Mouse (Mus musculus) limb, embryonic 10.5 days (tissue): ENCODE results near the gene Foxi3. TPM values are rescaled to one million over a fixed set of nuclear protein-coding genes. Genes with fewer than 3 reads are reported as not detected.
A peak's percentile ranks its signal among the peaks of the same experiment; 100 is the strongest.

Experiments used
- DNase-seq: peaks from one replicate; pipeline ENCODE4 v3.0.0-alpha.2; 2017; ENCODE audit warnings: low spot score
- H3K27ac ChIP-seq: fragments of 300-500 bp; sonication (generic); 2 replicates; pipeline ENCODE4 v1.5.1; 2016; ENCODE audit warnings: mild to moderate bottlenecking
- H3K27me3 ChIP-seq: fragments of 300-500 bp; sonication (generic); 2 replicates; pipeline ENCODE4 v1.6.1; 2016; ENCODE audit warnings: low read depth, mild to moderate bottlenecking; ENCODE audit not compliant: poor library complexity, severe bottlenecking
- H3K36me3 ChIP-seq: fragments of 300-500 bp; sonication (generic); 2 replicates; pipeline ENCODE4 v1.6.1; 2016; ENCODE audit warnings: mild to moderate bottlenecking, moderate library complexity
- H3K4me1 ChIP-seq: fragments of 300-500 bp; sonication (generic); 2 replicates; pipeline ENCODE4 v1.6.1; 2016
- H3K4me3 ChIP-seq: fragments of 300-500 bp; sonication (generic); 2 replicates; pipeline ENCODE4 v1.5.1; 2016; ENCODE audit warnings: mild to moderate bottlenecking, moderate library complexity
- H3K9me3 ChIP-seq: fragments of 300-500 bp; sonication (generic); replicated peaks from 2 replicates; pipeline ENCODE4 v1.6.1; 2016; ENCODE audit warnings: mild to moderate bottlenecking
- WGBS: fragments of 180-500 bp; shearing (Covaris S2); methylation state at CpG from one replicate; pipeline ENCODE4 v1.1.7; 2016; 5-methylcytosine and 5-hydroxymethylcytosine counted together
- polyA plus RNA-seq: library from polyadenylated mRNA; unstranded; fragments of >200 nt; fragmentation: Nextera tagmentation; extraction: Ambion mirVana; gene quantifications from 2 replicates; pipeline ENCODE4 v1.2.1, GENCODE M21; 2016

The Foxi3 gene
- polyA plus RNA-seq, 1 experiment from 2014 or later = not detected

DNA sequence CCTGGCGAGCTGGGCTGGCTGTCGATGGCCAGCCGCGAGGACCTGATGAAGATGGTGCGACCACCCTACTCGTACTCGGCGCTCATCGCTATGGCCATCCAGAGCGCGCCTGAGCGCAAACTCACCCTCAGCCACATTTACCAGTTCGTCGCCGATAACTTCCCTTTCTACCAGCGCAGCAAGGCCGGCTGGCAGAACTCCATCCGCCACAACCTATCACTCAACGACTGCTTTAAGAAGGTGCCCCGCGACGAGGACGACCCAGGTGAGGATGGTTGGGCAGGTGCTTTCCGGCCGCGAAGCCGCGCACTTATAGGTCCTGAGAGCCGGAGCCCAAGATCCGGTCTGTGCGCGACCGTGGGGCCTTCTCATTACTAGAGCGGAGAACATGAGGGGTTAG, 605 bp downstream of the Foxi3 start:
- peak; percentile 55 for DNase-seq
- under 1% methylated on average over 34 of the region's 34 CpGs for WGBS
- Histone ChIP-seq H3K27me3 (peaks cover 94% of the 10 kb centered on the region), H3K4me3 (peak overlapping the region; percentile 61), H3K4me1 (peaks cover 13% of the 10 kb centered on the region), H3K27ac (no peak overlapping the region), H3K9me3 (no peaks in the 10 kb centered on the region), H3K36me3 (no peaks in the 10 kb centered on the region)

DNA sequence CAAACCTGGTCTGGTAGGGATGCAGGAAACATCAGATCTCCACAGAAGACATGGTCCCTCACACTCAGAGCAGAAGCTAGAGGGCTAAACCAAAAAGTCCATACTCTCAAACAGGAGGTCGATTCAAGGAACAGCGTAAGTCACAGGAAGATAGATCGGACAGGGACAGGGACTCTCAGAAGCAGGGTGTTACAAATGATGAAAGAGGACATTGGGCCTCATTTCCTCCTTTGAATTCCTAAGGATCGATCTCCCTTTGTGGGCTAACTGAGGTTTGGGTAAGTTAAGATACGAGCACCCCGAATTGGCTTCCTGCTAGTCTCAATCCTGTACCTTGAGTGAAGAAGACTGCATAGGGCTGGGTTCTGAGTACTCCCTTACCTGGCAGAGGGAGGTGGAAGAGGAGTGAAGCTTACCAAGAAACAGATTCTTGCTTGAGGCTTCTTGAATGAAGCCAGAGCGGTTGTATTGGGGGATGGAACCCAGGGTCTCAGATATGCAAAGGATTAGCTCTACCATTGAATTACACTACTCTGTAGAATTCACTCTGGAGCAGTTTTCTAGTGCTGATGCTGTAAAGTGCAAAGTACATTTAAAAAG, 1.1 kb downstream of the Foxi3 start:
- no peak for DNase-seq
- H3K36me3 ChIP-seq = no peaks in the 10 kb centered on the region
- H3K27me3 ChIP-seq = peaks cover 92% of the 10 kb centered on the region
- no peaks in the 10 kb centered on the region for H3K9me3 ChIP-seq
- H3K27ac ChIP-seq = no peak overlapping the region
- H3K4me1 ChIP-seq = peaks cover 13% of the 10 kb centered on the region
- H3K4me3 ChIP-seq = peak overlapping the region; percentile 61
- 12% methylated on average over 7 of the region's 7 CpGs for WGBS

GRCm38 (mm10) chr6:70964116-70964830, 7.9 kb downstream of the Foxi3 start:
- no peak overlapping the region for H3K27ac ChIP-seq
- peaks cover 14% of the 10 kb centered on the region for H3K4me1 ChIP-seq
- no peaks in the 10 kb centered on the region for H3K36me3 ChIP-seq
- DNase-seq = no peak
- H3K4me3 ChIP-seq = no peak overlapping the region
- 21% methylated on average over 6 of the region's 6 CpGs for WGBS
- H3K27me3 ChIP-seq = peaks cover 79% of the 10 kb centered on the region
- H3K9me3 ChIP-seq = no peaks in the 10 kb centered on the region

DNA sequence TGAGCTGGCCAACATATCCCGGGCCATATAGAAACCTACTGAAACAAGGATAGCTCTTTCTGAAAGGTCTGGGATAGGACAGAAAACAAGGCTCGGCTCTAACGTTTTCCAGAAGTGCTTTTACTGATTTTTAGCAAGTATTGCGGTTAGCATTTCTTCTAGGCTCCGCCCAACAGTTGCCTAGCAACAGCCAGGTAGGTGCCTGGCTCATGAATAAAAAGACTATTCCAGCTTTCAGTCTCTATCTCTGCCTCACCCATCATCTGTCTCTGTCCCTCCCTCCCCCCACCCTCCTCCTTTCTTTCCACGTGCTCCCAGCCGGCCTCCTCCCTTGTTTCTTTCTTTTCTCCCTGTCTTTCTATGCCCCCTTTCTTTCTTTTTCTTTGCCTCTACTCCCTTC, 9.4 kb downstream of the Foxi3 start:
- no peak overlapping the region for H3K4me3 ChIP-seq
- no peak overlapping the region for H3K27ac ChIP-seq
- 26% methylated on average over 7 of the region's 7 CpGs for WGBS
- DNase-seq = no peak
- no peaks in the 10 kb centered on the region for H3K9me3 ChIP-seq
- no peaks in the 10 kb centered on the region for H3K36me3 ChIP-seq
- peaks cover 68% of the 10 kb centered on the region for H3K27me3 ChIP-seq
- H3K4me1 ChIP-seq = peaks cover 14% of the 10 kb centered on the region

DNA sequence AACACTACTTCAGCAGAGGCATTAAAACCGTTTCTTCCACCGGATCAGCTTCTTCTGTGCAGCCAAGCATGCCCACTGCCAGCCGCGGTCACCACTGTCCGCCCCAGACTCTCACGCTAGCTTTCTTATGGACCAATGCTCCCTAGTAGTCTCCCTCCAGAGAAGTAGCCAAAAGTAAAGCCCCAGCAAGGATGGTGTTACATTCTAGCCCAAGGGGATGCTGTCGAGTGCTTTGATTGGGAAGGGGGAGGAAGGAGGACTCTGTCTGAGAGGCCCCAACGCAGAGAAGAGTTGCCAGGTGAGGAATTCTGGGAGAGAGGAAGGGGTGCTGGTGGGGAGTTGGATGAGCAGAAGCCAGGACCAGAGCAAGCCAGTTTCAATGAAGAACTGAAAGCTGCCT, 11.1 kb downstream of the Foxi3 start:
- peak overlapping the region; percentile 58 for H3K27ac ChIP-seq
- peak overlapping the region; percentile 42 for H3K4me3 ChIP-seq
- no peaks in the 10 kb centered on the region for H3K9me3 ChIP-seq
- no peaks in the 10 kb centered on the region for H3K36me3 ChIP-seq
- no peak for DNase-seq
- peaks cover 59% of the 10 kb centered on the region for H3K27me3 ChIP-seq
- WGBS = 1% methylated on average over 8 of the region's 8 CpGs
- H3K4me1 ChIP-seq = peaks cover 14% of the 10 kb centered on the region

GRCm38 (mm10) chr6:70968291-70968690, 12.0 kb downstream of the Foxi3 start:
- H3K27me3 ChIP-seq = peaks cover 50% of the 10 kb centered on the region

GRCm38 (mm10) chr6:70973066-70973465, 16.7 kb downstream of the Foxi3 start:
- no peak overlapping the region for H3K4me3 ChIP-seq
- DNase-seq = no peak

More at GRCm38 (mm10) chr6:70968291-70968690, 12.0 kb downstream of the Foxi3 start:
- H3K36me3 ChIP-seq = no peaks in the 10 kb centered on the region
- no peak overlapping the region for H3K27ac ChIP-seq
- 76% methylated on average over 4 of the region's 4 CpGs for WGBS
- H3K4me1 ChIP-seq = peaks cover 14% of the 10 kb centered on the region
- no peak overlapping the region for H3K4me3 ChIP-seq
- H3K9me3 ChIP-seq = no peaks in the 10 kb centered on the region
- no peak for DNase-seq

GRCm38 (mm10) chr6:70981036-70981435, 24.7 kb downstream of the Foxi3 start:
- no peaks in the 10 kb centered on the region for H3K9me3 ChIP-seq
- no peak for DNase-seq
- H3K4me3 ChIP-seq = no peak overlapping the region
- H3K4me1 ChIP-seq = no peaks in the 10 kb centered on the region
- no peak overlapping the region for H3K27ac ChIP-seq
- no peaks in the 10 kb centered on the region for H3K36me3 ChIP-seq
- H3K27me3 ChIP-seq = no peaks in the 10 kb centered on the region
- 80% methylated on average over 8 of the region's 8 CpGs for WGBS

More at GRCm38 (mm10) chr6:70973066-70973465, 16.7 kb downstream of the Foxi3 start:
- no peak overlapping the region for H3K27ac ChIP-seq
- H3K9me3 ChIP-seq = no peaks in the 10 kb centered on the region
- no peaks in the 10 kb centered on the region for H3K36me3 ChIP-seq
- WGBS = 78% methylated on average over 3 of the region's 3 CpGs
- peaks cover 2% of the 10 kb centered on the region; the same call in 1 of the 2 replicates for H3K4me1 ChIP-seq
- 0 out of 2 replicates have a peak, but pooled peaks cover 4% of the 10 kb centered on the region for H3K27me3 ChIP-seq

DNA sequence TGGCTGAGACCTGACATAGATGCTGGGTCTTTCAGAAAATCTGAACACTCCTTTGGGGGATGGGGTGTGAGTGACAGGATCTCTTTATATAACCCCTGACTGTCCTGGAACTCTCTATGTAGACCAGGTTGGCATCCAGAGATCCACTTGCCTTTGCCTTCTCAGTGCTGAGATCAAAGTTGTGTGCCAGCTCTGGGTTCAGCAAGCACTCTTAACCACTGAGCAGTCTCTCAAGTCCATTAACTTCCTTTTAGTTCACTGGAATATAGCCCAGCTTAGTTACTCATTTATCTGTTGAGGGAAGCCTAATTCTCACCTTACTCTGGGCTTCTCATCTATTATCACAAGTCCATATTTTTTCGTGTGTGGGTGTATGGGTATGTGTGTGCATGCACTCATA, 26.1 kb downstream of the Foxi3 start:
- H3K27me3 ChIP-seq = no peaks in the 10 kb centered on the region
- DNase-seq = no peak
- H3K27ac ChIP-seq = no peak overlapping the region
- H3K9me3 ChIP-seq = no peaks in the 10 kb centered on the region
- H3K36me3 ChIP-seq = no peaks in the 10 kb centered on the region
- no peak overlapping the region for H3K4me3 ChIP-seq
- 80% methylated on average over 1 of the region's 1 CpGs for WGBS
- no peaks in the 10 kb centered on the region for H3K4me1 ChIP-seq

GRCm38 (mm10) chr6:70986683-70987082, 30.4 kb downstream of the Foxi3 start:
- H3K36me3 ChIP-seq = no peaks in the 10 kb centered on the region
- H3K9me3 ChIP-seq = no peaks in the 10 kb centered on the region
- H3K4me3 ChIP-seq = no peak overlapping the region
- H3K4me1 ChIP-seq = no peaks in the 10 kb centered on the region
- no peak for DNase-seq
- H3K27ac ChIP-seq = no peak overlapping the region
- no peaks in the 10 kb centered on the region for H3K27me3 ChIP-seq
- 85% methylated on average over 8 of the region's 8 CpGs for WGBS

GRCm38 (mm10) chr6:70996123-70996723, 39.9 kb downstream of the Foxi3 start:
- no peak for DNase-seq
- H3K36me3 ChIP-seq = no peaks in the 10 kb centered on the region
- no peaks in the 10 kb centered on the region; the same call in 1 of the 2 replicates for H3K4me1 ChIP-seq
- H3K4me3 ChIP-seq = no peak overlapping the region
- no peaks in the 10 kb centered on the region for H3K27me3 ChIP-seq
- no peaks in the 10 kb centered on the region for H3K9me3 ChIP-seq
- no peak overlapping the region for H3K27ac ChIP-seq
- WGBS = 72% methylated on average over 4 of the region's 4 CpGs

GRCm38 (mm10) chr6:71002656-71003055, 46.3 kb downstream of the Foxi3 start:
- no peak overlapping the region for H3K27ac ChIP-seq
- WGBS = 92% methylated on average over 2 of the region's 2 CpGs
- H3K9me3 ChIP-seq = no peaks in the 10 kb centered on the region
- no peak for DNase-seq
- H3K4me1 ChIP-seq = no peaks in the 10 kb centered on the region; the same call in 1 of the 2 replicates
- H3K36me3 ChIP-seq = no peaks in the 10 kb centered on the region
- no peaks in the 10 kb centered on the region for H3K27me3 ChIP-seq
- H3K4me3 ChIP-seq = no peak overlapping the region

GRCm38 (mm10) chr6:71004161-71004560, 47.8 kb downstream of the Foxi3 start:
- Histone ChIP-seq H3K4me3 (no peak overlapping the region), H3K36me3 (no peaks in the 10 kb centered on the region)
- 88% methylated on average over 2 of the region's 2 CpGs for WGBS

More at GRCm38 (mm10) chr6:71004161-71004560, 47.8 kb downstream of the Foxi3 start:
- Histone ChIP-seq H3K27ac (no peak overlapping the region), H3K4me1 (no peaks in the 10 kb centered on the region; the same call in 1 of the 2 replicates), H3K27me3 (no peaks in the 10 kb centered on the region), H3K9me3 (no peaks in the 10 kb centered on the region)
- no peak for DNase-seq
